Mouse (Mus musculus): Measurements from ENCODE around the gene Ppm1l.

Gene Ppm1l

DNA sequence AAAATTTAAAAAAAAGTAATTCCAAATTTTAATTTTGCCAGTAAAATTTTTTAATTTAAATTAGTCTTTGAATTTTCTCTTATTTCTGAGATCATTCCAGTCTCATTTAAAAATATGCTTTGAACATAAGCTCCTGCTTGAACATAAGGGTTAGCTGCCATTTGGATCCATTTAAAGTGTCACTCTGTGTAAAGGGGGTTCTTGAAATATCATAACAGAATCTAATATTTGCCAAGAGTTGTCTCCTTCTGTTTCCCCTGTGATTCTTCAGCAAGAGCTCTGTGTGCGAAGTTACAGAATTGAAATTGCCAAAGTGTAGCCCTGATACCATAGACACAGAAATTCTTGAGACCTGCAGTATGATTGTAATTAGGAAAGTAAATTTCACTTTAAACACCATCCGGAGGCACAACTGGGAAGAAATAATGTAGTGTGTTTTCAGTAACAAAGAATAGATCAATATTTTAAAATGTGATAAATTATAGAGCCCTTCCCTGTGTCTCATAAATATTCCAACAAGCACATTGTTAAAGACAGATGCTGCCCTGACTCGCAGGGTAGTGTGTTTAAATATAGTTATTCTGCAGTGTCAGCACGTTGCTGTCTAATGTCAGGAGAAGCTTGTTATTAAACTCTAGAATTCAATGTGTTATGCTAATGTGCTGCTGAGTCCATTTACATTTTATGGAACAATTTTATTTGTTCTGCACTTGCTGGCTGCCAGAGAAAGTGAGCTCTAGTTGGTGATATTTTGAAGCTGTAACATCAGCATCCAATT is 177.8 kb downstream of the Ppm1l start:
- DNase-seq (ENCODE audit: low spot score): no peak

DNA sequence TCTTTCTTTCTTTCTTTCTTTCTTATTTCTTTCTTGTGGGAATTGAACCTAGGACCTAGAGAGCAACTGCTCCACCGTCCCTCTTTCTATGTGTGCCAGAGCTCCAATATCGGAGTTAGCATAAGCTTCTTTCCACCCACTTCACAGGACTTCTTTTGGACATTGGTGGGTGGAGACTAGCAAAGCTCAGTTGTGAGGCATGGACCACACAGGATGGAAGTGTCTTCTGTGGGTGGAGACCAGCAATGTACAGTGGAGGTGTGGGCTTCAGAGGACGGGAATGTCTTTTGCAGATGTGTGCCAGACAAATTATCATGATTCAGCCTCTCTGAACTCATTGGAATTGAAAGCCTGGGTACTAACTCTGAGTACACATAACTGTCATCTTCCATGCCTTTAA is 180.5 kb downstream of the Ppm1l start:
- no peak for DNase-seq (ENCODE audit: low spot score)

DNA sequence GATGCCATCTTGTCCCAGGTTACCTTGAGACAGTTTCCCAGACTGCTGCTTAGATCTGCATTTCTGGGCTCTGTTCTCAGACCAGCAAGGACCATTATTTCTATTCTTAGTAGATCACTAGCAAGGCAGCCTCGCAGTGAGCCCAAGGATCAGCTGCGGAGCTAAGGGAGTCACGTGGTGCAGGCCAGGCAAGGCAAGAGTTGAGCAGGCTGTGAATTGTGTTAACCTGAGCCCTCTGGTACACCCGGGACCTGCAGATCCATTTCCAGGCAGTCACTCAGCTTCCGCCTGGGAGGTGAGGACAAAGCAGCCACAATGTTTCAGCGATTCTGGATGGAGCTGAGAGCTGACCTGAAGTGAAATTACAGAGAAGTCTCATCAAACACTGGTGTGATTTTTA is 185.3 kb downstream of the Ppm1l start:
- no peak for DNase-seq (ENCODE audit: low spot score)

DNA sequence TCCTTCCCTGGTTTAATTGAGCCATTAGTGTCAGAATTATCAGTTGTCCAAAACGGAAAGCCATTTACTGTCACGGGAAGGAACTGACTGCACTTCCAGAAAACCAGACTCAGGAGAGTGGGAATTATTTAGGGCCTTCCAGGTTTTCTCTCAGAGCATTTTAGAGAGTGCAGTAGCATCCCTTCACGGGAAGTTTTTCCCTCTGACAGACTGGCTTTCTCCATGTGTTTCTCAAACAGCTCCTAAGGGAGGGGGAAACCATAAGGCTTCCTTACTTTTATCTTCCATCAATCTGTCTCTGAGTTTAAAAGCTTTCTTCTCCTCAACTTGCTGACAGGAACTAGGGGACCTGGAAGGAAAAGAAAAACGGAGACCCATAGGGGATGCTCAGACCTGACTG is 185.9 kb downstream of the Ppm1l start:
- no peak for DNase-seq (ENCODE audit: low spot score)

DNA sequence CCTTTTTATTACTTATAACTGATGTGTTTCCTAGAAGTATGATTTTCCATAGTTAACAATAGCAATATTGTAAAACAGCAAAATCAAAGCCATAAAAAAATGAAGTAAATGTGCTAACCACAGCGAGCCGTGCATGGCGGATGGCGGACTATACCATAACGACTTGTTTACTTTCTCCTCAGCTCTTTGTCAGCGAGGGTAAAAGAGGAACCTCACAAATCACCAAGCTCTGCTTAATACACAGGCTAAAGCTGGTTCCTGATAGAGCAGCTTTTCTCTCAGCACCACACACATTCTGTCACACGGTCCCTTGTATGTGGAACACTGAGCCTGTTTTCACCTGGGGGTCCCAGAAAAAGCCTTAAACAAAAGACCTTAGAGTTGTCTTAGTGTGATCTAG is 188.4 kb downstream of the Ppm1l start:
- no peak for DNase-seq (ENCODE audit: low spot score)

DNA sequence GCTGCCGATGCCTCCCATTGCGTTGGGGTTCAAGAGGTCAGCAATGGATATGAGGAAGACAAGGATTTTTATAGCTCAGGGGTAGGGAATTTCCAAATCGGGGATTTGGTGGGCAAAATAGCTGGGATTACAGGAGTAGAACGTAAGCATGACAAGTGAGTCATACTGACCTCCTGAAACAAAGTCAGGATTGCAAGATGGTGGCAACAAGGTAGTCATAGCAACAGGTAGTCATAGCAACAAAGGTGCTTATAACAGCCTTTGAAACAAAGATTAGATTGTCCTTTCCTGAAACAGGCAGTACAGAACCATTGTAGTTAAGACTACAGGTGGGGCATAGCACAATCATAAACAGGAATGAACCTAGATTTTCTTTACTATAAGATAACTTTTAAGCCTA is 189.7 kb downstream of the Ppm1l start:
- no peak for DNase-seq (ENCODE audit: low spot score)

DNA sequence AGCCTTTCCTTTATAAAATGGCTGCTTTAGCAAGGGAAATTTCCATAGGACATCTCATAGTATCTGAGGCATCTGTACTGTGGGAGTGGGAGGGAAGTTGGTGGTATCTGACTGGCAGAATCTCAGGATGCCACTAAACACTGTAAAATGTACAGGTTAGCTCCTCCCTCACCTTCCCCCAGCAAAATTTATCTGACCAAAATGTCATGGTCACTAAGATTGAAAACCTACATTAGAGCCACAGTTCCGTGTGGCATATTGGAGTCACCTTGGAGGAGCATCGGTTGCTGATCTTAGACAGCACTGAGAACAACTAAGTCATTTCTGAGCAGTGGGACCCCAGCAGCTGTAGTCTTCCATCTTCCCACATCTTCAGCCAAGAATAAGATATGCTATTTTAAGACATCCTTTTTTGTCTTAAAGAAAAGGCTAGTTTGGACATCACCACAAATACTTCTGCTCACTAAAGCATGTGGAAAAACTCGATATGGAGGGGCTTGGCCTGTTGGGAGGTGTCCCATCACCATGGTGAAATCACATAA is 192.8 kb downstream of the Ppm1l start:
- no peak for DNase-seq (ENCODE audit: low spot score)

DNA sequence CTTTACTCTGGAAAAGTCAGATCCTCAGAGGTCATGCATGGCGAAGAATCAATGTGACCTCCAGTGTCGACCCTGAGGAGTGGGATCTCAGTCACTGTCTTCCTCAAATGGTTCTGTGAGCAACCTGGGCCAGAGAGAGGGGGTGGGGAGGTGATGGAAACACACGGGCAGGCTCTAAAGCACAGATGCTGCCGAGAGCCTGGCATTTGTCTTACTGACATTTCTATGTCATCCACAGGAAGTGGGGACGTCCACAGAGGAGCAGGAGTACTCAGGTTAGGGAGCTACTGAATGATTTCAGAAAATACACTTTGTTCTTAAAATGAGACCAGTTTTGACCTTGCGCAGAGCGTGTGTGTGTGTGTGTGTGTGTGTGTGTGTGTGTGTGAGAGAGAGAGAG is 195.2 kb downstream of the Ppm1l start:
- DNase-seq (ENCODE audit: low spot score): no peak

DNA sequence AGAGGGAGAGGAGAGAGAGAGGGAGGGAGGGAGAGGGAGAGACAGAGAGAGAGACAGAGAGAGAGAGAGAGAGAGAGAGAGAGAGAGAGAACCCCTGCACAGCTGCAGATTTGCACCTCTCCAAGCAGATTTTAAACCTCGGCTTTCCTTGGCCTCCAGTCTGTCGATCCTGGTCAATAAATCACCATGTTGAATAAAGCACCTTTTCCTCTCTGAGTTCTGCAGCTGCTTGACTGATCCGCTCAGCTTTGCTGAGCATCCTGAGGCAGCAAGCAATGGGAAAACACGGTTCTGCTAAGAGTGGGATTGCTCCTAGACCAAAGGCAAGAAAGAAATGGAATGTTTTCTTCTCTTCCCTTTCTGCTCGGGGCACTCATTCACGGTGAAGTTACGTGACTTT is 195.7 kb downstream of the Ppm1l start:
- no peak for DNase-seq (ENCODE audit: low spot score)

DNA sequence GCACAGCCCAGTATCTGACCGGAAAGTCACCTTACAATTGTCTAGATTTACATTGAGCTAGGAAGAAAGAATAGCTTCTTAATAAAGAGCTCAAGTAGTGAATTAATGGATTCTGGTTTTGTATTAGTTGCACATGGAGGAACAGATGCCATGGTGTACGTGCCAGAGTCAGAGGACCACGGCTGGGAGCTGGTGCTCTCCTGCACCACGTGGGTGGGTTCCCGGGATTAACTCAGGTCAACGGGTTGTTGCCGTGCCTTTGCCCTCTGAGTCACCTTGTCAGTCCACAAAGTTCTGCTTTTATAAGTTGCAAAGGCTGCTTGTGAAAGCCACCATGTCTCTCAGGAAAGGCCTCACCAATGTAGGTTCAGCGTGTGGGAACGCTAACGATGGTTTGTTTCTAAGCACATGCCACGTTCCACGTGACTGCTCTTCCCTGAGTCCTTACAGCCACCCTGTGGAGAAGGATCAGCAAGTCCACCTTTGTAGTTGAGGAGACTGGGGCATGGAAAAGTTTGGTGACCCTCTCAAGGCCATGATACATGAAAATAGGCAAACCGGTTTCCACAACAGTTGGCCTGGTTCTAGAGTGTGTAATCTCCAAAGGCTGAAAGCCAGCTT is 199.2 kb downstream of the Ppm1l start:
- DNase-seq (ENCODE audit: low spot score): no peak

DNA sequence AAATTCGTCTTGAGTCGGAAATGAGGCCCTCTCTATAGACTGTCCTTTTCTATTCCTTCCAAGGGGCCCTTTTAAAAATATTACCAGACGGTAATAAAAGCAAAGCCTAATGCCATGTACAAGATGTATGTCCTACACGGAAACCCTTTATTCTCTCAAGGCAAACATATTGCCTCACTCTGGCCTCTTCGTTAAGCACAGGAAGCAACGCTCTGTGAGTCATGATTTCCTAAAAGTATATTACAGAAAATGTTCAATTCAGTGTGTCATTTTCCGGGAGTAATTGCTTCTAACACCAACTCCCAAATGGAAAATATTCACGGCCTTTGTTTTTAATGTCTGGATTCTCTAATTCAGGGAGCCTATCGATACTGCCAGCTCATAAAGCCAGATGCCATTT is 202.5 kb downstream of the Ppm1l start:
- no peak for DNase-seq (ENCODE audit: low spot score)

DNA sequence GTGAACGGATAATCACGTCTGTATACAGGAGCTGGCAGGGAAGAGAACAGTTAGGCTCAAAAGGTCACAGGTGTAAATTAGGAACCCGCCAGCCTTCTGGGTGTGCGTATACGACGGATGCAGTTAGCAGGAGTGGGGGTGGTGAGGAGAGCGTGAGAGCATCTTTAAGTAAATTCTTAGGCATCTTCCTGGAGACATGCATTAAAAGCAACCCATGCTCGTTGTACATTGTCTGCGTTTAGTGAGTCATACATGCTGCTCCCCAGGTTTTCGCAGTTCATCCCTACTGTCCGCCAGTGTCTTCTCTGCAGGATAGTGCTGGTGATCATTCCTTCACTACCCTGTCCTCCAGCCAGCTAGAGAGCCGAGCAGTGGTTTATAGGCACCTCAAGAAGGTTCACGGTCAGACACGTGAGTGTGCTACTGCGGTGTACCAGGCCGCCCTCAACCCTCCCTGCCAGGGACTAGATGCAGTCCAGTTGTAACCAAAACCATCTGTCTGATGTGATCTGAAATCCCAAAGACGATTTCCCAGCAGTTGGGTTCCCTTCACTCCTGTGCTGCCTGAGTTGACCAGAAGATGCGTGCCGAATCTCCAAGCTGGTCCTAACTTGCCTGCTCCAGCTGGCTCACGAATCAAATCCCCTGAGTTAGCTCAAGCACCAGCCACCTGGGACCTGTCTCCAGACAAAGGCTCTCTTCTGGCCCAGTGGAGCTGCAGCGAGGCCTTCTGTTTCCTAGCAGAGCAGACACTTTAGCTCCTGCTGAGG is 203.3 kb downstream of the Ppm1l start:
- DNase-seq (ENCODE audit: low spot score): no peak

DNA sequence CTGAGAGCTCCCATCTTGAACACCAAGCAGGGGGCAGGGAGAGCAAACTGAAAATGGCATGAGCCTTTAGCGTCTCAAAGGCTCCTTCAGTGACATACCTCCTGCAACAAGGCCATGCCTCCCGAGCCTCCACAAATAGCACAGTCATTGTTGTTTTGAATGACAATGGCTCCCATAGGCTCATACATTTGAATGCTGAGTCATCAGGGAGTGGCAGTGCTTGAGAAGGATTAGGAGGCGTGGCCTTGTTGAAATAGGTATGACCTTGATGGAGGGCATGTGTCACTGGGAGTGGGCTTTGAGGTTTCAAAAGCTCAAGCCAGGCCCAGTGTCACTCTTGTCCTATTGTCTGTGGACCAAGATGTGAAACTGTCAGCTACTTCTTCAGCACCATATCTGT is 205.6 kb downstream of the Ppm1l start:
- no peak for DNase-seq (ENCODE audit: low spot score)

DNA sequence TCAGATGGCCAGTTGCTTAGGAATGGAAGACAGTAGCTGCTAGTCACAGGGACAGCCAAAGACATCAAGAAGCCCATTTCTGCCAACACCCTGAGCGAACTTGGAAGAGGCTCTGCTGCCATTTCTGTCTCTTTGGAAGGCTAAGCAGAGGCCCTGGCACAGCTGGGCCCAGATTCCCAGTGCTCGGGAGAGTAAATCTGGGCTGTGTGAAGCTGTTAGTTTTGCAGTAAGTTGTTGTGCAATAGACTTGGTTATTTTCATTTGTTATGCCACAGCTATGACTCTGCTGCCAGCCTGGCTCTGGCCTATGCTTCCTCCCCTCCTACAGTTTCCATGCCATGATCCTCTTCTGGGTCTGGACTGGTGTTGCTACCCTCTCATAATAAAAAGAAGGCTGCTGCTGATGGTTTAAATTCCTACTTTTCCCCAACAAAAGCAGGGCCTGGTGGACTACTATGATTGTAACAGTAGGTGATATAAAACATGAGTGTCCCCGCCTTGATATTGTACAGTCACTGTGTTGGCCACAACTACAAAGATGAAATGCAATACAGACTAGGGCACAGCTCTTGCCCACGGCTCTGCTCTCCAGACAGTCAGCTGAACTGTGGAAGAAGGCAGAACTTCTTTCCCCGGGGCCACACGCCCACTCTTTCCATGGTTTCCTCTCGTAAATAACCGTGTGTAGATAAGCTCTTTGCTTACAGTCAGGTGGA is 207.9 kb downstream of the Ppm1l start:
- no peak for DNase-seq (ENCODE audit: low spot score)

DNA sequence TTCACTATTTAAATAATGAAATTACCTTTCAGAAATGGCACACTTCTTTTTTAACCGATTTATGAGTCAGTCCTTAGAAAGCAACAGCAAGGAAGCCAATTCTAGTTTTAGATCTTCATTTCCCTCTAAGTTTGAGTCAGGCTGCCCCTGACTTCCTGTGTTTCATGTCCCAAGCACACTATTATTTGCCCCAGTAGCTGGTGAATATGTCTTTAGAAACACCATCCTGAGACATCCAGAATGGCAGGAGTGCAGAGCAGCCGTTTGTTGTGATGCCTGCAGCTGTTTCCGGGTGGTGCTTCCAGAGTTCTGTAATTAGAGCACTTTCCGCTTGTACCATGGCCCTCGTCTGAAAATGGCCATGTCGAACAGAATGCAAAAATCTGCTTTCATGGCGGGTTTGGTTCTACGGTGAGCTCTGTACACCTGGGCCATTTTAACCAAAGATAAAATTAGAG is 208.4 kb downstream of the Ppm1l start:
- no peak for DNase-seq (ENCODE audit: low spot score)

DNA sequence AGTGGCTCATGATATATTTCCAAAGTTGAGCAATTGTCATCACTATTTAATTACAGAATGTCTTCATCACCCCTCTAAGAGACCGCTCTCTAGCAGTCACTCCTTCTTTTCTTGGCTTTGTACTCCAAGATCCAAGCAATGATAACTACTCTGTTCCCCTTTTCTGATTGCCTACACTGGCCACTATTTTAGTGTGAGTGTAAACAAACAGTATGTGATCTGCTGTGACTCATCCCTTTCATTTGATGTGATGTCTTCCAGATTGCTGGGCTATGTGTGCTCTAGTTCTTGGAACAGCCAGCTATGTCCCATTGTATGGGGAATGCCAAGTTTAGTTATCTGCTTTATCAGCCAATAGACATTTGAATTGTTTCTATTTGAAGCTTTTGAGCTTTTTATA is 210.7 kb downstream of the Ppm1l start:
- DNase-seq (ENCODE audit: low spot score): no peak

DNA sequence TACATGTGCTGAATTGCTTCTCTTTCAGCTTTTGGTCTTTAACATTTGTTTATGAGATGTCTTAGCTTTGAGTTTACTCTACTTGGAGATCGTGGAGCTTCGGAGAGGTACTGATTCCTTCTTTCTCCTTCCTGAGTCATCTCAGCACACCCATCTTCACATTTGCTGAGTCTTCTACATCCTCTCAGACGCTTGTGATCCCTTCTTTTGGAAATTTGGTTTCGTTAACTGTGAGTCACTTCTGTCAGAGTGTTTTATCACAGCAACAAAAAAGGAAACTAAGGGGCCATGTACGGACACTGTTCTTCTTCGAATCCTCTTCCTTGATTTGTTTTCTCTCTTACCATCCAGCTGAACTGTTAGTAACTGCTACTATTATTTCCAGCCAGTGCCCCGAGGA is 212.9 kb downstream of the Ppm1l start:
- no peak for DNase-seq (ENCODE audit: low spot score)

DNA sequence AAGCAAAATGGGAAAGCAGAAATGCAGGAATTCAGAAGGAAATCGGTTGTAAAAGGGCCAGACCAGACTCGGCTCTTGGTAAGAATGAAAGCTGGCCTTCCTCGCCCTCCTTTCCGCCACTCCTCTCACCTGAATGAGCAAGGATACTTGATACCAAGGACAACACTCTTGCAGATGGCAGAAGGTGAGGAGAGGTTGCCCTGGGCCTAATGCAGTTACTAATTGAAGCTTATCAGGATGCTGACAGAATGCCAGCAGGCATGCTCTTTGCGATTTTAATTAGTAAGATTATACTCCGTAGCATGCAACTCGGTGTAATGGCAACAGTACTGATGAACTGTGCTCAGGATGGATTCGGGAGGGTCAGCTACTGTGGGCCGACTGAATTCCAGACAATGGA is 214.8 kb downstream of the Ppm1l start:
- no peak for DNase-seq (ENCODE audit: low spot score)

DNA sequence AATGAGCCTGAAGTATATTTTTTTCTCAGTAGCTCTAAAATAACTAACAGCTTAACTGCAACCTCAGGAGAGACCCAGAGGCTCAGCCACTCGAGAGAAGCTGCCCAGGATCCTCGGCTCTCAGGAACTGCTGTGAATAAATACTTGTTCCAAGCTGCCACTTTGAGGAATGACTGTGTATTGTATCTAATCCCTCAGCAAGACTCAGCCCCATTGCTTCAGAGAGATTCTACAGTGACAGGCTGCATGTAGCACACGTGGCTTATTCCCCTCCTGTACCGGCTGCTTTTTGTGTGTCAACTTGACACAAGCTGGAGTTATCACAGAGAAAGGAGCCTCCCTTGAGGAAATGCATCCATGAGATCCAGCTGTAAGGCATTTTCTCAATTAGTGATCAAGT is 216.0 kb downstream of the Ppm1l start:
- no peak for DNase-seq (ENCODE audit: low spot score)

DNA sequence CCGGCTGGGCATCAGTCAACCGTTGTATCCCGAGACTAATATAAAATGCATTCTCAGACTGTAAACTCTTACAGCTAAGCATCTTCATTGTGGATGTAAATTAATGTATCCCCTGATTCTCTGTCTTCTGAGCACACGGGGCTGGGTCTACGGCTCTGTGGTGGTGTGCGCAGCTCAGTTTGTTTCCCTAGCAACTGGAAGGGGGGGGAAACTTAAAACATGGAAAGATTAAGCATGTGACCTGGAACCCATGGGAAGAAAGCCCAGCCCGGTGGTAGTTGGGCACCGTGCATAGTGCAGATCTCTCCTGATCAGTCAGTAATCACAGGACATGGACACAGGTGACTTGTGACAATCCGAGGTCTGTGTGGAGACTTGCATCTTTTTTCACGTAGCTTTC is 218.8 kb downstream of the Ppm1l start:
- no peak for DNase-seq (ENCODE audit: low spot score)

DNA sequence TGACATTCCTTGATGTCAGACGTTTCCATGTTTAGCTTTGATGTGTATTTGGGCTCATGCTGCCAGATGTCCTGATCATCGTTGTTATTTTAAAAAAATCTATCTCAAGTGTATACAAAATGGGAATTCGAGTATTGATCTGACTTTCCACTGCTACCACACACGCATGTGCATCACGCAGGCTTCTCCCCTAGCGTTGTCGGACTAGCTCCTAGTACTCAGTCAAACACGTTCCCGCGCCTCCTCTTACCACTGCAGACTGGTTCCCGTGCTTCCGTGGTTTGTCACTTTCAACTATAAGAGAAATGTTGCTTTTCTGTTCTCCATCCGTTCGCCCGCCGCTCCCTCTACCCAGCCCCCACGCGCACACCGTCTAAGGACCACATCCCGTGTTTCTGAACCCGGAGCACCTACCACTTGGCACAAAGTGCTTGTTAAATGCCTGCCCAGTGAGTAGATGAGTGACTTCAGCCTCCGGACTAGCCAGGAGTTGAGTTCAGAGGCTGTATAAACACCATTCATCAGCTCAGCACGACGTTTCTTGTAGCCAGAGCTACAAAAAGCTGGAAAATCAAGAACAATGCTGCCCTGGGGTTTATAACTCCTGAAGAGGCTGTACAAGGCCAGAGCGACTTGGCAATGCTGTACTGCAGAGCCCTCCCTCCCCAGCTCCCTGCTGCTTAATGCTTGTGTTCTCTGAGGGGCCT is 219.4 kb downstream of the Ppm1l start:
- no peak for DNase-seq (ENCODE audit: low spot score)

DNA sequence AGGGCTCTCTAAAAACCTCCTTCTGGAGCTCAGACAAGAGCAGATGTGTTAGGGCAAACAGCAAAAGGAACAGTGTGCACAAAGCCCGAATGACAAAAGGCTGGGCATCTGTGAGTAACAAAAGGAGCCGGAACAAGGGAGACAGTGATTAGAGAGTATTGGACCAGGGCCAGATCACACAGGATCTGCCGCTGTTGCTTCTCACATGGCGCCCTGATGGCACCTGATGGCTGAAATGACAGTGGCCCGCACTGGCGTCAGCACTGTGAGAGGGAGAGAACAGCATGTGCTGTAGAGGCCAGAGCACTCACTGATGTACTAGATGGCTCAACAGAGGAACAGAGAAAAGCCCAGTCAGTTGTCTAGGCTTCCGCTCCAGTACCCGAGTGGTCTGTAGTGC is 226.3 kb downstream of the Ppm1l start:
- DNase-seq (ENCODE audit: low spot score): no peak
